ENCODE assay signal across 8 mouse cellular contexts in genomic region chrX:139217776-139218175, GRCm38 (mm10). TPM values are rescaled to one million over a fixed set of nuclear protein-coding genes. Genes with fewer than 3 reads are reported as not detected.
DNase-seq lines count a peak whose midpoint lies in the region; ATAC-seq and TF ChIP-seq lines count a peak whose summit lies in the region.
"Had no signal": no experiment of that assay in that cellular context is flagged by ENCODE, and none has a peak within 500 bp of the region (broad histone marks: within the 10 kb centered on the region; RNA-seq: fewer than 3 reads in every experiment).

No protein-coding gene starts in this region.

- no peaks in the 10 kb centered on the region for H3K27me3 ChIP-seq in CH12.LX (replicated peaks)
- peaks cover 25% of the 10 kb centered on the region for H3K27me3 ChIP-seq in embryonic facial prominence, embryonic 10.5 days (replicated peaks; ENCODE audit: low read depth, poor library complexity, severe bottlenecking)
- H3K27me3 ChIP-seq in intestine, embryonic 15.5 days (replicated peaks), result no peaks in the 10 kb centered on the region
- no peaks in the 10 kb centered on the region; the same call in 1 of the 2 replicates for H3K27me3 ChIP-seq in liver, embryonic 15.5 days

- DNase-seq in CH12.LX (ENCODE audit: extremely low read depth) (peak; percentile 37), MN1 (ENCODE audit: low spot score) (no peak)
- DNase-seq in embryonic facial prominence, embryonic 10.5 days (ENCODE audit: low spot score), result no peak
- no peak for DNase-seq in T-cell, adult 2 months (ENCODE audit: low spot score)

- TF ChIP-seq RAD21 in CH12.LX (IDR thresholded peaks at IDR 0.05; ENCODE audit: low read depth, low read length), result no peak

- H3K4me2 ChIP-seq in CH12.LX (ENCODE audit: insufficient read depth, low read depth, poor library complexity, severe bottlenecking), result no peak overlapping the region
- H3K4me2 ChIP-seq in intestine, embryonic 15.5 days (replicated peaks), result peak overlapping the region; percentile 52
- H3K4me2 ChIP-seq in liver, embryonic 15.5 days, result peak overlapping the region; percentile 52

- TF ChIP-seq POLR2A in CH12.LX (IDR thresholded peaks at IDR 0.05; ENCODE audit: low read depth, low read length), result no peak

- no peak for ATAC-seq in intestine, embryonic 15.5 days
- ATAC-seq in liver, embryonic 15.5 days (ENCODE audit: insufficient read depth), result no peak
- ATAC-seq in monocyte, adult 5-6 weeks (replicated peaks; ENCODE audit: insufficient number of reproducible peaks, low FRiP score, low TSS enrichment, poor library complexity, severe bottlenecking), result no peak

- H3K36me3 ChIP-seq in CH12.LX (replicated peaks in 1 of 2; ENCODE audit: control insufficient read depth in 1 of 2, insufficient read depth in 1 of 2, low read length in 1 of 2), result no peaks in the 10 kb centered on the region
- H3K36me3 ChIP-seq in embryonic facial prominence, embryonic 10.5 days (replicated peaks), result no peaks in the 10 kb centered on the region
- no peaks in the 10 kb centered on the region for H3K36me3 ChIP-seq in intestine, embryonic 15.5 days
- no peaks in the 10 kb centered on the region for H3K36me3 ChIP-seq in liver, embryonic 15.5 days (replicated peaks)

- WGBS in embryonic facial prominence, embryonic 10.5 days, result 55% methylated on average over 10 of the region's 10 CpGs
- 64% methylated on average over 10 of the region's 10 CpGs for WGBS in intestine, embryonic 15.5 days
- WGBS in liver, embryonic 15.5 days (ENCODE audit: insufficient replicate concordance), result 61% methylated on average over 10 of the region's 10 CpGs

- in situ Hi-C loops in CH12.LX (cut with MboI; ENCODE audit: low pct_ligation_motif_present, low pct_unique_long_range_greater_than_20kb, low sequenced_read_pairs), result no loop called here

- H3K27ac ChIP-seq in CH12.LX (ENCODE audit: insufficient read depth, low read depth), result no peak overlapping the region
- H3K27ac ChIP-seq in embryonic facial prominence, embryonic 10.5 days (replicated peaks), result no peak overlapping the region
- no peak overlapping the region for H3K27ac ChIP-seq in intestine, embryonic 15.5 days
- H3K27ac ChIP-seq in liver, embryonic 15.5 days (replicated peaks), result no peak overlapping the region

- no peaks in the 10 kb centered on the region for H3K9me3 ChIP-seq in CH12.LX (replicated peaks; ENCODE audit: low read length)
- no peaks in the 10 kb centered on the region for H3K9me3 ChIP-seq in embryonic facial prominence, embryonic 10.5 days
- H3K9me3 ChIP-seq in intestine, embryonic 15.5 days, result no peaks in the 10 kb centered on the region
- no peaks in the 10 kb centered on the region for H3K9me3 ChIP-seq in liver, embryonic 15.5 days (replicated peaks)

- H3K4me3 ChIP-seq in CH12.LX (replicated peaks in 1 of 3; ENCODE audit: low read depth in 2 of 3, low read length in 2 of 3, poor library complexity in 1 of 3), result peak overlapping the region in 2 of 3 experiments; percentile 45 to 49
- peak overlapping the region; percentile 49 for H3K4me3 ChIP-seq in embryonic facial prominence, embryonic 10.5 days
- no peak overlapping the region for H3K4me3 ChIP-seq in intestine, embryonic 15.5 days (replicated peaks)
- H3K4me3 ChIP-seq in liver, embryonic 15.5 days (replicated peaks), result no peak overlapping the region

- no peaks in the 10 kb centered on the region for H3K79me2 ChIP-seq in CH12.LX (replicated peaks; ENCODE audit: control insufficient read depth, extremely low read depth, insufficient read depth, poor library complexity, severe bottlenecking)

- dilution Hi-C loops in CH12.LX (cut with MboI; ENCODE audit: extremely low pct_ligation_motif_present, extremely low pct_unique_long_range_greater_than_20kb, low sequenced_read_pairs), result no loop called here

- TF ChIP-seq EP300 in CH12.LX (IDR thresholded peaks at IDR 0.05; ENCODE audit: low read length), result no peak

- no peak for TF ChIP-seq CTCF in CH12.LX (conservative IDR thresholded peaks at IDR 0.05 in 1 of 2, IDR thresholded peaks at IDR 0.05 in 1 of 2; ENCODE audit: low read depth in 2 of 2, low read length in 2 of 2)

- H3K9ac ChIP-seq in CH12.LX (ENCODE audit: insufficient read depth, low read depth), result no peak overlapping the region
- no peak overlapping the region for H3K9ac ChIP-seq in intestine, embryonic 15.5 days
- no peak overlapping the region for H3K9ac ChIP-seq in liver, embryonic 15.5 days

- peaks cover 0 to 25% of the 10 kb centered on the region in 2 experiments; a peak in 1 of 4 replicates for H3K4me1 ChIP-seq in CH12.LX (ENCODE audit: control insufficient read depth in 1 of 2, insufficient read depth in 2 of 2)
- H3K4me1 ChIP-seq in embryonic facial prominence, embryonic 10.5 days, result no peaks in the 10 kb centered on the region
- no peaks in the 10 kb centered on the region for H3K4me1 ChIP-seq in intestine, embryonic 15.5 days (replicated peaks)
- H3K4me1 ChIP-seq in liver, embryonic 15.5 days (replicated peaks), result no peaks in the 10 kb centered on the region

TF ChIP-seq in CH12.LX, 34 proteins besides CTCF, POLR2A, EP300 and RAD21:
- TF ChIP-seq E2F4 (IDR thresholded peaks at IDR 0.05; ENCODE audit: insufficient replicate concordance, low read depth, low read length) (no peak), ETS1 (conservative IDR thresholded peaks at IDR 0.05; ENCODE audit: low read depth, low read length) (no peak), ZNF384 (IDR thresholded peaks at IDR 0.05; ENCODE audit: low read depth, low read length) (peak; percentile 72), KAT2A (IDR thresholded peaks at IDR 0.05; ENCODE audit: insufficient replicate concordance, low read length) (no peak)

RNA-seq across cellular contexts. Expression of gene Mum1l1, which starts 7.9 kb away (rescaled TPM):
- 3.7 and 3.9 TPM in 2 replicates for total RNA-seq in CH12.LX (2012; rRNA removed)
- total RNA-seq in CH12.LX (2014; rRNA removed), result 15.0 and 15.5 TPM in 2 replicates
- polyA plus RNA-seq in CH12.LX (2012; ENCODE audit: insufficient read length, low read depth), result 4.4 and 4.5 TPM in 2 replicates
- polyA plus RNA-seq in embryonic facial prominence, embryonic 10.5 days (2016; fragmentation: Nextera tagmentation; extraction: Ambion mirVana), result 31.6 and 34.7 TPM in 2 replicates
- 10.6 and 12.6 TPM in 2 replicates for polyA plus RNA-seq in intestine, embryonic 15.5 days (2015; fragmentation: Nextera tagmentation; extraction: Ambion mirVana)
- polyA plus RNA-seq in liver, embryonic 15.5 days (2015; fragmentation: Nextera tagmentation; extraction: Ambion mirVana), result 1.3 and 1.5 TPM in 2 replicates
- total RNA-seq in monocyte, adult 5-6 weeks (2017), result not detected in 3 replicates

RNA-seq across cellular contexts. Expression of gene 4933428M09Rik, which starts 38.7 kb away (rescaled TPM):
- total RNA-seq in CH12.LX (2012; rRNA removed) (0.17 TPM in 1 of 2 replicates, not detected in the other), CH12.LX (2014; rRNA removed) (not detected in 2 replicates)
- polyA plus RNA-seq in CH12.LX (2012; ENCODE audit: insufficient read length, low read depth), result not detected in 2 replicates
- polyA plus RNA-seq in embryonic facial prominence, embryonic 10.5 days (2016; fragmentation: Nextera tagmentation; extraction: Ambion mirVana), result 0.24 TPM in 1 of 2 replicates, not detected in the other
- polyA plus RNA-seq in intestine, embryonic 15.5 days (2015; fragmentation: Nextera tagmentation; extraction: Ambion mirVana), result not detected in 2 replicates
- polyA plus RNA-seq in liver, embryonic 15.5 days (2015; fragmentation: Nextera tagmentation; extraction: Ambion mirVana), result not detected in 2 replicates
- total RNA-seq in monocyte, adult 5-6 weeks (2017), result not detected in 3 replicates
- total RNA-seq: gastrocnemius, adult 8-10 months had no signal

Comparison
In these comparisons a context has a peak if more than half of its experiments do, and no peak if none do; other contexts are left out.
1. H3K4me3 ChIP-seq: peak in CH12.LX (2 of 3) and embryonic facial prominence, embryonic 10.5 days (single experiment); none in intestine, embryonic 15.5 days (single experiment) and liver, embryonic 15.5 days (single experiment).